Mouse (Mus musculus): Measurements from ENCODE around the gene Atg7.

Gene Atg7

DNA sequence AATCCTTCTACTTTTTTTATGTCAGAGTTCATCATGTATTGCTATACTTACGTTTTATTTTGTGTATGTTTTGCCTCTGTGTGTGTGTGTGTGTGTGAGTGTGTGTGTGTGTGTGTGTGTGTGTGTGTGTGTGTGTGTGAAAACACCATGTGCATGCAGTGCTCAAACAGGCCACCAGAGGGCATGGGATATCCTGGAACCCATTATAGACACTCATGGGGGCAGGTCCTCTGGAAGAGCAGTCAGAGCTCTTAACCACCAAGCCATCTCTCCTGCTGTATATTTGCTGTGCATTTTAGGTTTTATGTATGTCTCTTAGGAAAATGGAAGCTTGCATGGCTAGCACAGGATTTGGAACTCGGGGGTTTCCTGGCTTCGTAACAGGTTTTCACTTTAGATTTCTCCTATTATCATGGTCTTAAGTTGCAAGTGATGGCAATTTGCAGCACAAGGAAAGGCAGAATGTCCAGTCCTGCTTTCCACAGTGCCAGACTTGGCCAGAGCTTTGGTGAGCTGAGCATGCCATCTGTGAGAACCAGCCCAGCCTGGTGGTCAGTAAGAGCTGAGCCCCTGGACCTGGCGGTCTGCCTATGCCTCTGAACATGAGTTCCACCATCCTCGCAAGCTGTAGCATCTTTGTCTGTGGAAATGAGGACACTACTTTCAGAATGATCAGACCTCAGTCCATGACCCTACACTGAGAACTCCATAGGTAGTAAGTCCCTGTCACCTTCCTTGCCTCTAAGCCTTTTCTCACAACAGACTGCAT is 172.2 kb downstream of the Atg7 start:
- DNase-seq (ENCODE audit: low read depth, low spot score): peak; percentile 24

DNA sequence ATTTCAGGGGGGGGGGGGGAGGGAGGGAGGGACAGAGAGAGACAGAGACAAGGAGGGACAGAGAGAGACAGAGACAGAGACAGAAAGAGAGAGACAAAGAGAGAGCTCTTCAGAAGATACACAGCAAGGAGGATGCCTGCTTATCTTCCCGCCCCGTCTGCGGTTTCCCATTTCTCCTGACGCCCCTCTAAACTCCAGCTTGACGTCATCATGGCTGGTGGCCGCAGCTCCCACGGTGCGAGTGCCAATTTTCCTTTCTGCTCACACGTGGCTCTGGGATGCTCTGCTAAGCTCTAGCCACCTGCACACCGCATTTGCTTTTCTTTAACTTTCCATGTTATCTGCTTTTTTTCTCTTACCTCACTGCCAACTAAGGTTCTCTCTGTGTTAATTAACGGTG is 175.1 kb downstream of the Atg7 start:
- DNase-seq (ENCODE audit: low read depth, low spot score): no peak

DNA sequence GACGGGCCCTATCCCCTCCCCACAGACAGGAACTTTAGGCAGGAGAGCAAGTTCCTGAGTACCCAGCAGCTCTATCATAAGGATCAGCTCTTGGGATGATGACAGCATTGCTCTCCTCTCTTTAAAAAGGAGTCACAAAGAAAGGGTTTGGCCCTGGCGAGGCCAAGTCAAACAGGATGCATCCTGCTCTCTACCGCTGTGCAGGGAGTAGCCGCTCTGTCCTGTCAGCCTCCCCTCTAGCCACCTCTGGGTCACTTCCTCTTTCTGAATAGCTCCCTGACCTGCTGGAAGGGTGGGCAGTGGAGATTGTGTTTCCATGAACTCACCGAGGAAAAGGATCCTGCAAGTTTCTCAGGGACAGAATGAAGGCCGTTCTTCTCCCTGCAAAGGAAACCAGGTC is 175.6 kb downstream of the Atg7 start:
- no peak for DNase-seq (ENCODE audit: low read depth, low spot score)

DNA sequence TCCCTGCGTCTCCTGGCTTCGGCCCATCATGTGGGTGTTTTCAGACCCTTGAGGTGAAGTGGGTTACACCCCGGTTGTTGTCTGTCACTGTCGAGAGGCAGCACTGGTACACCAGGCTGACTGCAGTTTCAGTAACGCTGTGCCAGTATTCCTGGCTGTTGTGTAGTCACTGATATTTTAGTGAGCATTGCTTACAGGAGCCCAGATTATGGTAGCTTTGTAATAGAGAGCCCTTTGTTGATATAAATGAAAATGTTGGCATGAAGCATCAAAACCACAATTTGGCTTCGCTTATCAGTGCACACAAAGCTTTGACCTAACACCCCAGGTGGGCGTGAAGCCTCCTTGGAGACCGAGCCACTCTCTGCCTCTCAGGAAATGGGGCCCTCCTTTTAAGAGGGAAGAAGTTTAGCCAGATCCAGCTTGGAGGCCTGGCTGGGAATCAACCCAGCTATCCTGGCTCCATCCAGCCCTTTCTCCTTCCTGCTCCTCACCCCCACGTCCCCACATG is 177.1 kb downstream of the Atg7 start:
- no peak for DNase-seq (ENCODE audit: low read depth, low spot score)

DNA sequence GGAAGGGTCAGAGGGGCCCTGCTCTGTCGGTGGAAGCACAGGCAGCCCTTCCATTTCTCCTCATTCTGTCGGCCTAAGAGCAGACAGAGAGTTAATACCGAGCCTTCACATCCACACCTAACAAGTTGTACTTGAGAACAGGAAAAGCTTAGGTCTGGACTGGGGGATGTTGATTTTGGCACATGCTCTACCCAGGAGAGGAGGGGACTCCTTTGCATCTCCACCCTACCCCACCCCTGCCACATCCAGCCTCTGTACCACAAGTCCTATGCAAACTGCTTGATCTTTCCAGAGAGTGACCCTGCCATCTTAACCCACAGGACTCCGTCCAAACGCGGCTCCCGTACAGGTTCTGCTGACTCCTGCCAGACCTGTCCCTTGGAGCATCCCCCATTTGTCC is 178.7 kb downstream of the Atg7 start:
- DNase-seq (ENCODE audit: low read depth, low spot score): no peak

DNA sequence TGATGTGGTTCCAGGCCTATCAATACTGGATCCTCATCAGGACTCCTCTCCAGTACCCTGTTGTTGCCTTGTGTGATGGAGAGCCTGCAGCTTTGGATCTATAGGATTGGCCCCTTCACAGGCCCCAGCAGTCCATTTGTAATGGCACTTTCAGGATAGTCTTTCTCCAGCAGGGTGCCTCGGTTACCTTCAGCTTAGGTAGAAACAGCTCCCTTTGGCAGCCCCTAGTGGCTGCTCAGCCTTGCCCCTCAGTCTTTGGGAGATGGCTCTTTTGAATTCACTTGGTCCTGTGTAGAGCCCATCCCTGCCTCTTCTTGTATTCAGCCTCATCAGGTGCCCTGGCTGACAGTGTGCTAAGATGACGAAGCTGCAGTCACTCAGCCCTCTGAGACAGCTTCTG is 184.0 kb downstream of the Atg7 start:
- no peak for DNase-seq (ENCODE audit: low read depth, low spot score)

DNA sequence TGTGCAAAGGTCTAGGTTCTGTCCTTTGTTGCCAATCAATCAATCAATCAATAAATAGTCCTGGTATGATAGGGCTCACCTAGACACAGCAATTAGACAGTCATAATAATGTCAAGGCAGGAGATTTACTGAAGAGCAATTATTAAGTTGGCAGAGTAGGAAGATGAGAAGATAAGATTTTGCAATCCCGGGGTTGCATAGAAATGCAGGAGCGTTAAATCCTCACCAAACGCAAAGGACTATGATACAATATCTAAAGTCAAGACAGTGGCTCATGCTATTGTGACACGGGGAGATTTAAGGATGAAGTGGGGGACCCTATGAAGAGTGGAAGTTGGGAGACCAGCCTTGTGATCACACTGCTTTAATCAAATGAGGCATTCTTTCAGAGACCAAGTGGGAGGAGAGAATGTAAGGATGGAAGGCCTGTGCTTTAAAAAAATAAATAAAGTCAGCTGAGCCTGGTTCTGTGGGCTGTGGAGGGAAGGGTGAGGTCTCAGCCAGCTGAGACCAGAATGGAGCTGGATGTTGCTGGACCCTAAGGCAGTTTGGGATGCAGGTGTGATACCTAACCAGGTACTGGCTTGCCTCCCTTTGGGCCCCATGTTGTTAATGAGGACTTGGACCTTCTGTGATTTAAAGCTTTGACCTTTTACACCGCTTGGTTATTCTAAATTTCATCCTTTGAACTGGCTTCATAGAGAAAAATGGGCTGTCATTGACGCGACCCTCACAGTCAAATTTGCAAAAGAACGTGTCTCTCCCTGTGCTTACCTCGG is 187.0 kb downstream of the Atg7 start:
- no peak for DNase-seq (ENCODE audit: low read depth, low spot score)

DNA sequence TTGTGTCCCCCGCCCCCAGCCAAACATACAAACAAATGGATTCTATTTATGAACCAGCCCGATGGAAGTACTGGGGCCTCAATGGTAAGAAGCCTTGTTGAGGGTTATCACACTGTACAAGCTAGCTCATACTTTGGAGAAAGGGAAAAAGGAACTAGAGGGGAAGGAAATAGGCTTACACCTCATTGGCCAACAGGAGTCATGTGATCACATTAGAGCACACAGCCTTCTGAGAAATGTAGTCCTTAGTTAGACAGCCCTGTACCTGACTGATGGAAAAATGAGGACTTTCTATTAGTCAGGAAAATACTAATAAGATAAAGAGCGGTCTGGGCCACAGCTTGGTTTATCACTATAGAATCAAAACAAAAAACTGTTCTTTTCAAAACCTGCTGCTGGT is 188.9 kb downstream of the Atg7 start:
- no peak for DNase-seq (ENCODE audit: low read depth, low spot score)

DNA sequence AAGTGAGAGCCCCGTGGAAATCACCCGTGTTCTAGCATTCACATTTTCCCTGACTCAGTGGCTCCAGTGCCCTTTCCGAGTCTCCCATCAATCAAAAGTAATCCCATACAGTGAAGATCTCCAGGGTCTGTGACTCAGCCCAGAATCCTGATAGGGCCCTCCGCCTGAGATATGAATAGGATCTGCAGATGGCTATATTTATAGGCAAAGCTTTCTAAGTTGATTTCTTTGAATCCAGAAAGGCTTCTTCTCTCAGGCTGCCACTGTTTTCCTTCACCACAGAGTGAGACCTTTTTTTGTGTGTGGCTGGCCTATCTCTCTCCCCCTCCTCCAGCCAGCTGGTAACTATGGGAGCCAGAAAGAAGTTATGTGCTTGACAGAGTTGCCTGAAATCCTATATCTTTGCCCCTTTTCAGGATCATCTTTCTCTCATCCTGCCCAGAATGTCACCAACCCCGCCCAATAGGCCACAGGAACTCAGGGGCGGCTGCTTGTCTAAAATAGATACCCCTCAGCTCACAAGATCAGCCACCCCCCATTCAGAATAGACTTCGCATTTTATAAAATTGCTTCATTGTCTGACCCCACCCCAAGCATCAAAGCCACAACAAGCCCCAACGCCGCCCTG is 190.3 kb downstream of the Atg7 start:
- no peak for DNase-seq (ENCODE audit: low read depth, low spot score)

DNA sequence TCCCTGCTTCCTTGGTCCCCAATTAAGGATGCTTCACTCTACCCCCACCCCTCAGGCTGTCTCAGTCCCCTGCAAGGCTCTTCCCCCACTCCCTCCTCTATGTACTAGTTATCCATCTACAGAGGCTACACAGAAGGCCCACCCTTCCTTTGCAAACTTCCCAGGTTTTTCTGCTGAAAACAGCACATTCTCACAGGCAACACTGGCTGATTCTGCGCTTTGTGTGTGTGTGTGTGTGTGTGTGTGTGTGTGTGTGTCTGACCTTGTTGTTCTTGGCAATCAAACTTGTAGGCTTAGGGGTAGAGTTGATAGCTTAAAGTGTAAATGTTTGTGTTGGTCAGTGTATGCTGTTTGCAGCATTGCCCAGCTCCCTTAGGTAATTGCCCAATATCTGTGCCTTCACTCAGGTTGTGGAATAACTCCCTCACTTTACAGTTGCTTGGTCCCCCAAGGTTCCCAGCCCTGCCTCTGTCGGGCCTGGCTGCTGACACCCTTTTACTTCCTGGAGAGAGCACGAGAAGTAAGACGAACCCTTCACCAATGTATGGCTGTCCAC is 191.0 kb downstream of the Atg7 start:
- DNase-seq (ENCODE audit: low read depth, low spot score): no peak

DNA sequence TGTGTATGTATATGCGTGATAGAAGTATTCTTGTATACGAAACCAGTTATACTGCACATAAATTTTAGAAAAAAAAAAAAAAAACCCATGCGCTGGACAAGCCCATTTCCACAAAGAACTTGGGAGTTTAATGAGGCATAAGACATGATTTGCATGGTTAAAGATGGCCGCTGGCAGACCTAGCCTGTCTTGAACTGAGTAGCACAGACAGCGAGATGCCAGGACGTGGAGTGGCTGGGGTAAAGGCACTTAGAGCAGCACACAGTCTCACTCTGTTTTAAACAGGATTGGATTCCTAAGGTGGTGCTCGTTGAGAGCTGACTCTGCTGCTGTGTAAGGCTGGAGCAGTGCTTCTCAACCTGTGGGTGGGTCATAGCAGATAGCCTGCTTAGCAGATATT is 192.4 kb downstream of the Atg7 start:
- DNase-seq (ENCODE audit: low read depth, low spot score): no peak

DNA sequence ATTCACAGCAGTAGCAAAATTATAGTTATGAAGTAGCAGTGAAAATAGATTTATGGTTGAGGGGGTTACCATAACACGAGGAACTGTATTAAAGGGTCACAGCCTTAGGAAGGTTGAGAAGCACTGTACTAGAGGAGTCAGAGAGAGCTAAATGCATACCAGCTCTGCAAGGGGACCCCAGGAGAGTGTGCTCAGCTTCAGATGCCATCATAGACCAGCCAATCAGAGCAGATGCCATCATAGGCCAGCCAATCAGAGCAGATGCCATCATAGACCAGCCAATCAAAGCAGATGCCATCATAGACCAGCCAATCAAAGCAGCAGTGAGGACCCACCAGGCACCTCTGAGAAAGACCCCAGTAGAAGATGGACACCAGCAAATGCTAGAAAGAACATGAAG is 192.9 kb downstream of the Atg7 start:
- DNase-seq (ENCODE audit: low read depth, low spot score): no peak

DNA sequence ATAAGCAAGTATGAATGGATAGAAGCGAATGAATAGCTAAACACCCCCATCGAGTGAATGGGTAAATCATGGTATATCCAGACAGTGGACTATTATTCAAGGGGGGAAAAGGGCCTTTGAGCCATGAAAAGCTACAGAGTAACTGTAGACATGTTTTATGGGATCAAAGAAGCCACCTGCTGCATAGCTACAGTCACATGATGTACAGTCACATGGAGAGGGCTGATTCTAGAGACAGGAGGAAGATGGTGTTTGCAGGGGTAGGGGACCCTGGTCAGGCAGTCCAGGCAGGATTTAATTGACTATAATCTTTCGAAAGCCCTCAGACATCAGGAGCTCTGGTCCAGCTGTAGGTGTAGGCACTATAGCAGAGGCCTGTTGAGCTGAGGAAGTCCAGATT is 193.5 kb downstream of the Atg7 start:
- no peak for DNase-seq (ENCODE audit: low read depth, low spot score)

DNA sequence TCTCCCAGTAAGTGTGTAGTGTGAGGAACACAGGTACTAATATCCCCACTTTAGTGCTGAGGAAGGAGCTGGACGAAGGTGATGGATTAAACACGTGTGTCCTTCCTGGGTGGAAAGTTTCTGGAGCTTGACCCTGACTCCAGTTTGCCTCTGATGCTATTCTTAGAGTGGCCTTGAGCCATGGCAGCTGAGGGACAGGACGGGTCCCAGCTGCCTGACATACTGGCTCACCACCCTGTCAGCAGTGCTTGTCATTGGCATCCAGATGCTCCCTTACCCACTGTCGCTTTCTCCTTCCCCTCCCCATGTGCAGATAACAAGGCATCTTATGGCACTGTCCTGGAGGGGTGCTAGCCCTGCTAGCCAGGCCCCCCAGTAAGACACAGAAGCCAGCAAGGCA is 196.0 kb downstream of the Atg7 start:
- no peak for DNase-seq (ENCODE audit: low read depth, low spot score)

DNA sequence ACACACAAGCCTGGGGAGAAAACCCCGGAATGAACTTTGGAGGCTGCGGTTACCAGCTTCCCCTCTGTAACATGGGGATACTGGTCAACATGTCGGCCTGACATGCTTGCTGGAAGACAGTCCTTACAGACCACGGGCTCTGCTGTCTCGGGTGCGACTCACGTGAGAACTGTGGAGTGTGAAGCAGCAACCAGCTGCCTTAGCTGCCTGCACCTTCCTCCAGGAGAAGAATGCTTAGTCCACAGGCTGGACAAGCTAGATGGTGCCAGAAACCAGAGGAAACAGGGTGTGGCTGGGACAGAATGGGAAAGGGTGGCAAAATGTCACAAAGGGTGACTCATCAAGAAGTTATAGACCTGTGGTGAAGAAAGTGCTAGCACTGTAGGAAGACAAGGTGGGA is 197.1 kb downstream of the Atg7 start:
- DNase-seq (ENCODE audit: low read depth, low spot score): no peak

DNA sequence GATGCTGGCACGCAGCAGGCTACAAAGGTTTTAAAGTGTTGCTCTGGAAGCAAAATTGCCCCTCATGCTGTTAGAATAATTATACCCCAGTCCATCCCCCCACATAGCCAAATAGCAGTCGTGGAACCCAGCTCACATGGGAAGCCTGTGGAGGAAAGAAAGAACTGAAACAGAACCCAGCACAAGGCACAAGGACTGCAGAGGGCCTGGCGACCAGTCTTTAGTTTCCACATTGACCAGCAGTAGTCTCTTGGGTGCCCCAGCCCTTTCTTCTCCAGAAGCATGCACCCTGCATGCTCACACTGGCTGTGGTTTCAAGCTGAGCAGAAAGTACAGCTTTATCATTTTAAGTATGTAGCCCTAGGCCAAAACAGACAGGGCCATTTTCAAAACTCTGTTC is 199.2 kb downstream of the Atg7 start:
- DNase-seq (ENCODE audit: low read depth, low spot score): no peak

DNA sequence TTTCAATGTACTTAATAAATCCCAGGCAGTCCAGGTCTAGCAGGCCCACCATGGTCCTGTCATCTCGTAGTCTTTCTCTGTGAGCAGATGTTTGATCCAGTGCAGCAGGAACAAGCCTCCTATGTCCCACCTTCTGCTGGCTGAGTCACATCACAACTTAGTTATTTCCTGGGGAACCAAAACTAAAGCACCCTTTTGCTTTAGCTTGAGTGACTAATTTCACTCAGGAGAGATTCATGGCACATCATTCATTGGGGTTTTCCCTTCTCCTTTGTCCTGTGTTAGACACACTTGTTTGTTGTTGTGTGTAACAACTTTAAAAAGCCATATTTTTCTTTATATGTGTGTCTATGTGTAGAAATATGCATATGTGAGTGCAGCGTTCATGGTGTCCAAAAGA is 200.0 kb downstream of the Atg7 start:
- no peak for DNase-seq (ENCODE audit: low read depth, low spot score)

DNA sequence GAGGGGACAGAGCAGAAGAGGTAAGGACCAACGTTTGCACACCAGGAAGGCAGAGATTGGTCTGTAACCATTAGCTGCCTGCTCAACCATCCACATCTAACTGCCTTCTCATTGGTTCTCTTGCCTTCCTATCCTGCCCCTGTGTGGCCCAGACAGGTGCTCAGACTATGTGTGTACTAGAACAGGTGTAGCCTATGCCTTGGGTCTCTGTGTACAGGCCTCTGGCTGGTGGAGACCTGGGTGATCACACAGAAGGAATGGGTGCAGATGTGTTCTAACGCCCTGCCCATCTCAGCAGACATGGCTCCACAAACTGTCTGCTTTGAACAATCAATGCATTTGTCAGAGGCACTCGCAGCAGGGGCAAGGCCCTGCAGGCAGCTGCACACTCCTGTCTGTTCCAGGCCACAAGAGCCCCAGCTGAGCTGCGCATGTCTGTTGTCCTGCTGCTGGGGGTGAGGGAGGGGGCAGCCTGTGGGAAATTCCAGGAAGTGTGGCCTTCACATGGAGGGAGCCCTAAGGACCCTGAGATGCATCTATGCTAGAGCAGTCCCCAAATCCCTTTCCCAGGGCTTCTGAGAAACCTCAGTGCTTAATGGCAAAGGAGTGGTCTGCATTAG is 203.4 kb downstream of the Atg7 start:
- DNase-seq (ENCODE audit: low read depth, low spot score): peak; percentile 24

DNA sequence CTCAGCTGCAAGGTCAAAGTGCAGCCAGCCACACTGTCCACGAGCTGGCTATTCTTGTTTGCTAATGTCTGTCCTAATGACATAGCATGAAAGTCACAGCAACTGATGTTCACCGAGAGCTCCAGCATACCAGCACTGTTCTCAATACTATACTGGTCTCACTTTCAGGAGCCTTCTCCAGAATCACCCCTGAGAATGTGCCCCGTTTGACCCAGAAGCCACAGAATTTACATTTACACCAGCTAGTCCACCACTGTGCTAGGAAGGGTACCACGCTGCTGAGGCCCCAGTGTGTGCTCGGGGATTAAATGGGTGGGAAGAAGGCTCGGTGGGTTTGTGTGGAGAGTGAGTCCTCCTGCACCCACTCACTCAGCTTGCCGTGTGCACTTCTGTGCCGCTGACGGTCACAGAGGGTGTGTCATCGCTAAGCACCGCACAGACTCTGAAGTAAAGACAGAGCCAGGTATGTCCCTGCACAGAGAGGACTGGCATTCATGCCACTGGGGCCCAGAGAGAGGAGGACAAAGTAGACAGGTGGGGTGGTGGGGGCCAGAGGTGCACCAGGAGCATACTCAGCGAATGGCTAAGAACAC is 204.8 kb downstream of the Atg7 start:
- DNase-seq (ENCODE audit: low read depth, low spot score): no peak

DNA sequence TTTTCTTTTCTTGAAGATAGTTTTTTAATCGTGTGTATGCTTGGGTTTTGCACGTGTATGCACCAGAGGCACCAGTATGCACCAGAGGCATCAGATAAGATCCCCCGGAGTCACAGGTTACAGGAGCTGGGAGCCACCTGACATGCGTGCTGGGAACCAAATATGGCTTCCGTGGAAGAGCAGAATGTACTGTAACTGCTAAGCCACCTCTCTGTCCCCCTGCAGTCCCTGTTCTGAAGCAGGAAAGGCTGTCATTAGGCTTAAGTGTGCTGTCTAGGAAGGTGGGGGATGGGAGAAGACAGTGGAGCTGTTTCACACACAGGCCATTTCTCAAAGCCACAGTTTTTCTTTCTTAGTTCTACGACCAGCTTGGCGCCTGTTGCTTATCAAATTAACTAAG is 205.9 kb downstream of the Atg7 start:
- DNase-seq (ENCODE audit: low read depth, low spot score): no peak

DNA sequence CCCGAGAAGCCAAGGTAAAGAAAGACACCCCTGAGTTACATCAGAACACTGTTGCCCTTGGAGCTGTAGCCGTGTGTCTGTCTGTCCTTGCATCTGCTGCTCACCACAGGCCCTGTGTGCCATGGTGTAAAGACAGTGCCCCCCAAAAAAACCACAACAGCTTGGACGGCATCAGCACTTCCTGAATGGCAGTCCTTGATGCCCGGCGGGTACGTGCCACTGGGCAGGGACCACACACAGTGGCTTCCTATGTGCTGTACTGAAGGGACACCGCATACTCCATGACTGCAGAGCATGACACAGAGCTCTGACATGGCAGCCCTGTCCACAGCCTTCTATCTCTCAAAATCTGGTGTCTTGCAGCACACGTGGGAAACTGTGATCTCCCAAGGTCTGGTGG is 206.9 kb downstream of the Atg7 start:
- no peak for DNase-seq (ENCODE audit: low read depth, low spot score)

DNA sequence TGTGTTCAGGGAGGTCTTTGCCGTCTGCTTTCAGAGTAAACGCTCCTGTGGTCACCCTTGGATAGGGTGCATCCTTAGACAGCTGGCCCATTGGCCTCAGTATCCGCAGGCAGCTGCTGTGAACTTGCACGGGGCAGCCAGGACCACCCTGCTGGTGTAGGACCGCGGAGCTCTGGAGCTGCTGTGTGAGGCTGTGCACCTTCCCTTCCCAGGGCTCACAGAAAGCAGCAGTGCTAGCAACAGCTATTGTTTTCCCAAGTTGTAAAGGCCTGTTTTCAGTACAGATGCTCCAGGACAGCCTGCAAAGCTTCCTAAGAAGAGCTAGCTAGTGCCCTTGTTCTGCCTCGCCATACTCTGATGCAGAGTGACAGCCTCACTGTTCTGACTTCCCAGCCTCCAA is 208.8 kb downstream of the Atg7 start:
- no peak for DNase-seq (ENCODE audit: low read depth, low spot score)
